31 mouse cellular contexts compared by ENCODE assay signal in genomic region chr6:145756640-145757005, GRCm38 (mm10). TPM values are rescaled to one million over a fixed set of nuclear protein-coding genes. Genes with fewer than 3 reads are reported as not detected.
DNase-seq lines count a peak whose midpoint lies in the region; ATAC-seq and TF ChIP-seq lines count a peak whose summit lies in the region.
"Had no signal": no experiment of that assay in that cellular context is flagged by ENCODE, and none has a peak within 500 bp of the region (broad histone marks: within the 10 kb centered on the region; RNA-seq: fewer than 3 reads in every experiment).

No protein-coding gene starts in this region.

- H3K4me2 ChIP-seq in lung, embryonic 14.5 days, result no peak overlapping the region
- no peak overlapping the region for H3K4me2 ChIP-seq in lung, postnatal 0 days (replicated peaks; ENCODE audit: low read depth, low read length)
- H3K4me2 ChIP-seq: embryonic facial prominence, embryonic 15.5 days; forebrain, embryonic 12.5 days; heart, embryonic 11.5 days; hindbrain, embryonic 13.5 days; liver, embryonic 15.5 days; neural tube, embryonic 15.5 days had no signal

- H3K4me1 ChIP-seq in lung, embryonic 14.5 days (ENCODE audit: insufficient read depth), result peaks cover 20% of the 10 kb centered on the region; the same call in 1 of the 2 replicates
- peaks cover 17% of the 10 kb centered on the region; the same call in 1 of the 2 replicates for H3K4me1 ChIP-seq in lung, postnatal 0 days (ENCODE audit: insufficient read depth, low read depth, low read length)
- H3K4me1 ChIP-seq: forebrain, embryonic 12.5 days had no signal

- intact Hi-C loops in left cerebral cortex, postnatal 14 days (cut with DNase I), result no loop called here
- intact Hi-C loops in left cerebral cortex, postnatal 4 days (cut with DNase I), result no loop called here

- no peak for TF ChIP-seq EP300 in lung, postnatal 0 days (IDR thresholded peaks at IDR 0.05)

- no peaks in the 10 kb centered on the region for H3K27me3 ChIP-seq in lung, embryonic 14.5 days (ENCODE audit: insufficient read depth, low read length)
- no peaks in the 10 kb centered on the region for H3K27me3 ChIP-seq in lung, postnatal 0 days (replicated peaks; ENCODE audit: insufficient read depth, low read length)
- H3K27me3 ChIP-seq: embryonic facial prominence, embryonic 15.5 days; forebrain, embryonic 12.5 days; hindbrain, embryonic 13.5 days; liver, embryonic 15.5 days; neural tube, embryonic 15.5 days had no signal

- no peak for DNase-seq in frontal cortex, postnatal 25 days (ENCODE audit: low spot score in 2 of 2)
- peak; percentile 24 to 29 for DNase-seq in left cerebral cortex, postnatal 14 days (ENCODE audit: low spot score in 2 of 2)
- DNase-seq in left cerebral cortex, postnatal 4 days, result no peak
- DNase-seq in lung, embryonic 14.5 days, result no peak
- DNase-seq in lung, postnatal 0 days (ENCODE audit: low spot score), result no peak
- no peak for DNase-seq in natural killer cell, adult 2 months (ENCODE audit: low spot score in 2 of 2)
- DNase-seq: adrenal gland, adult 8-10 months; cerebellum, adult 8-10 months; cerebellum, postnatal 25 days; forebrain, postnatal 0 days; gastrocnemius, postnatal 14 days; heart, postnatal 4 days; kidney, adult 8-10 months; kidney, postnatal 4 days; lung, postnatal 10 days; midbrain, embryonic 14.5 days; retina, postnatal 1 day; spleen, adult 18-20 months; thymus, postnatal 14 days had no signal

- no peaks in the 10 kb centered on the region for H3K36me3 ChIP-seq in lung, embryonic 14.5 days (ENCODE audit: insufficient read depth)
- no peaks in the 10 kb centered on the region for H3K36me3 ChIP-seq in lung, postnatal 0 days (ENCODE audit: insufficient read depth, low read length)
- H3K36me3 ChIP-seq: embryonic facial prominence, embryonic 10.5 days; forebrain, embryonic 12.5 days; hindbrain, embryonic 13.5 days; liver, embryonic 15.5 days; neural tube, embryonic 15.5 days had no signal

- no peak for TF ChIP-seq CTCF in lung, embryonic 14.5 days (IDR thresholded peaks at IDR 0.05; ENCODE audit: low read depth)
- TF ChIP-seq CTCF in lung, postnatal 0 days (IDR thresholded peaks at IDR 0.05), result no peak

- H3K27ac ChIP-seq in lung, embryonic 14.5 days (ENCODE audit: low read depth), result 0 out of 2 replicates have a peak overlapping the region, but pooled peaks have one; percentile 36
- H3K27ac ChIP-seq in lung, postnatal 0 days (ENCODE audit: low read length), result no peak overlapping the region
- H3K27ac ChIP-seq: embryonic facial prominence, embryonic 15.5 days; forebrain, embryonic 12.5 days; kidney, postnatal 0 days; liver, embryonic 15.5 days; macrophage; neural tube, embryonic 15.5 days had no signal

- peak; percentile 92 for ATAC-seq in frontal cortex, adult (ENCODE audit: low TSS enrichment)
- no peak for ATAC-seq in lung, embryonic 14.5 days (ENCODE audit: insufficient read depth)
- ATAC-seq in lung, postnatal 0 days, result no peak
- ATAC-seq: activated CD4-positive, CD25-positive, alpha-beta regulatory T cell, adult 4 months; forebrain, postnatal 0 days; intestine, embryonic 16.5 days had no signal

- H3K9ac ChIP-seq in lung, embryonic 14.5 days, result no peak overlapping the region
- H3K9ac ChIP-seq in lung, postnatal 0 days (replicated peaks; ENCODE audit: low read depth), result no peak overlapping the region
- H3K9ac ChIP-seq: embryonic facial prominence, embryonic 15.5 days; forebrain, embryonic 12.5 days; forebrain, postnatal 0 days; hindbrain, embryonic 13.5 days; liver, embryonic 15.5 days; neural tube, embryonic 15.5 days had no signal

- no peak overlapping the region for H3K4me3 ChIP-seq in lung, embryonic 14.5 days (ENCODE audit: low read depth, low read length)
- H3K4me3 ChIP-seq in lung, postnatal 0 days (ENCODE audit: low read depth, low read length), result no peak overlapping the region
- H3K4me3 ChIP-seq: embryonic facial prominence, embryonic 10.5 days; embryonic facial prominence, embryonic 15.5 days; forebrain, embryonic 12.5 days; hindbrain, embryonic 13.5 days; liver, embryonic 15.5 days; neural tube, embryonic 15.5 days had no signal

- WGBS in lung, embryonic 14.5 days, result 70% methylated on average over 6 of the region's 6 CpGs
- WGBS in lung, postnatal 0 days, result 76% methylated on average over 6 of the region's 6 CpGs

- H3K9me3 ChIP-seq in lung, embryonic 14.5 days (ENCODE audit: low read depth, low read length), result no peaks in the 10 kb centered on the region
- no peaks in the 10 kb centered on the region for H3K9me3 ChIP-seq in lung, postnatal 0 days (ENCODE audit: low read length)
- H3K9me3 ChIP-seq: embryonic facial prominence, embryonic 10.5 days; embryonic facial prominence, embryonic 15.5 days; forebrain, embryonic 12.5 days; hindbrain, embryonic 13.5 days; liver, embryonic 15.5 days; neural tube, embryonic 15.5 days had no signal

RNA-seq across cellular contexts. Expression of gene Rassf8, which starts 10.1 kb away (rescaled TPM):
- total RNA-seq in left cerebral cortex, postnatal 14 days (2021), result 10 to 100 TPM; 15.5 to 17.3 TPM
- total RNA-seq in left cerebral cortex, postnatal 4 days (2021), result 10 to 100 TPM; 14.9 to 18.7 TPM
- 11.7 and 11.8 TPM in 2 replicates for polyA plus RNA-seq in lung, embryonic 14.5 days (2014; fragmentation: Nextera tagmentation; extraction: Ambion mirVana)
- polyA plus RNA-seq in lung, postnatal 0 days (2015; fragmentation: Nextera tagmentation; extraction: Ambion mirVana), result 15.1 and 18.4 TPM in 2 replicates

Comparison
In these comparisons a context has a peak if more than half of its experiments do, and no peak if none do; other contexts are left out.
1. DNase-seq: peak in left cerebral cortex, postnatal 14 days (2 of 2); none in frontal cortex, postnatal 25 days (0 of 2), left cerebral cortex, postnatal 4 days (single experiment), lung, embryonic 14.5 days (single experiment), lung, postnatal 0 days (single experiment) and natural killer cell, adult 2 months (0 of 2).